Mouse (Mus musculus) gastrocnemius, adult 8-10 months (tissue): ENCODE results near the gene Hist1h2bh. TPM values are rescaled to one million over a fixed set of nuclear protein-coding genes. Genes with fewer than 3 reads are reported as not detected.
"Not testable (repeated sequence)": the region's sequence is repeated elsewhere in the genome, so short reads cannot be mapped to it uniquely, and the experiment has no call there.

Experiments
- DNase-seq, 2 experiments: peaks; one replicate each; pipeline ENCODE4 v3.0.0; 2022; ENCODE audit warnings: low spot score in 2 of 2
- total RNA-seq, 4 experiments: library from RNA; stranded (reverse); gene quantifications; 2 replicates each; pipeline ENCODE4 v1.2.4; 2022

The Hist1h2bh gene
- 1 to 10 TPM in 2 of 4 experiments, under 1 TPM in 2; 0.82 to 1.6 (median 1.2) TPM for total RNA-seq

GRCm38 (mm10) chr13:23542999-23543607 lies at the start of gene Hist1h2bh:
TSS of gene Hist1h2bh (minus strand) at chr13:23543392.
- DNase-seq = peak in 1 of 2 experiments; percentile 37

DNA sequence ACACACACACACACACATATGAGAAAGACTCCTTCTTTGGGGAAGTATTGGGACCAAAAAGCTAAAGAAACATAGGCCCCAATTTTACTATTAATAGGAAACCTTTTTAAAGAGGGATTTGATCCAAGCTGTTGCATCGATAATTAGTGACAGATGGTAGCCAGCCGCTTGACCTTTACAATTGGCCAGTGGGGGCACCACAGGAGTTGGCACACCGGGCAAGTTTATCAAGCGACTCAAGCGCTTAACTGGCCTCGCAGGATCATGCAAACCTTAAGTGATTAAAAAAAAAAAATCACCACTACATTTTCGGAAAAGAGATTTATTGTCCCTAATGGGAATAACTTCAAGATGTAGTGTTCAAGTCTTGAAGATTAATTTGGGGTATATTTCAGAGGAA lies 49.4 kb upstream of the Hist1h2bh start:
- DNase-seq = no peak

DNA sequence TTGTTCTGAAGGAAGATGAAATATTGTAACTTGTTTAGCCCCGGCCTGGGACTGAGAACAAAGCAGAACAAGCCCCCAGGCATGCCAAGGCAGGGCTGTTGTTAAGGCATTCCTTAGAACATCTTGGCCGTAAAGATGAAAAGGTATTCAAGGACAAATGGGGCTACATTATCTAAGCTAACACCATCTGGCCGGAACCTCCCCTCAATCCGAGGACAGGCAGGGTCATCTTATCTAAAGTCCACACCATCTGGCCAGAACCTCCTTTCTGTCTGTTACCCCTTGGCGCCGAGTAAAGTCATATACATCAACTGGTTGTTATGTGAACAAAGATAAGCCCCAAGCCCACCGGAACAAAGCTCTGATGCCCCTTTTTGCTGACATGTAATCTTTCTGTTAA lies 48.7 kb upstream of the Hist1h2bh start:
- not testable (repeated sequence) for DNase-seq

DNA sequence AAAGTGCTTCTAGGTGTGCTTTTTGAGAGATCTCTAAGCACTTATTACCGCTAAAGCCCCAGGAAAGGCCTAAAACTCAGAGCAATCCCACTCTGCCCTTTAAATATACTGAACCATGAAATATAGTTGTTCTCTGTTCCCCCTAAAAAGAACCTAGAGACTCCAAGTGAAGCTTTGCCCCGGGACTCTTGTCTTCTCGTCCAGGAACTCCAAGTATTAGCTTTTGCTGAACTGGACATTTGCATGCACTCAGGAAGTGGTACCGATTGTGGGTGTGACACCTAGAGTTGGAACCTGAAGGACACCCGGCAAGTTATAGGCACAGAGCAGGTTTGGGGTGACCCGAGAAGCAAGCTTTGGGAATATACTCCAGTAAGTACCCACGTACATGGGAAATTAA lies 48.0 kb upstream of the Hist1h2bh start:
- no peak for DNase-seq

DNA sequence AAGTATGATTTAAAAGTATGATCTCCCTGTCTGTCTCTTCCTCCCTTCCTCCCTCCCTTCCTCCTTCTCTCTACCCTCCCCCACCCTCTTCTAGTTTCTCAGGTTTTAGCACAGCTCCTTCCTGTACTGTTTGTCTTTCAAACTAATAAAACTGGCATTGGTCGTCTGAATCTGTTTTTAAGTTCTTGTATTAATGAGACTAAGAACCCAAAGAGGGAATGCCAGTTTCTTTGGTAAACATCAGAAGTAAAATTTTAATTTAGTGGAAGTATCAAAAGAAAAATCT lies 43.7 kb upstream of the Hist1h2bh start:
- DNase-seq = no peak

DNA sequence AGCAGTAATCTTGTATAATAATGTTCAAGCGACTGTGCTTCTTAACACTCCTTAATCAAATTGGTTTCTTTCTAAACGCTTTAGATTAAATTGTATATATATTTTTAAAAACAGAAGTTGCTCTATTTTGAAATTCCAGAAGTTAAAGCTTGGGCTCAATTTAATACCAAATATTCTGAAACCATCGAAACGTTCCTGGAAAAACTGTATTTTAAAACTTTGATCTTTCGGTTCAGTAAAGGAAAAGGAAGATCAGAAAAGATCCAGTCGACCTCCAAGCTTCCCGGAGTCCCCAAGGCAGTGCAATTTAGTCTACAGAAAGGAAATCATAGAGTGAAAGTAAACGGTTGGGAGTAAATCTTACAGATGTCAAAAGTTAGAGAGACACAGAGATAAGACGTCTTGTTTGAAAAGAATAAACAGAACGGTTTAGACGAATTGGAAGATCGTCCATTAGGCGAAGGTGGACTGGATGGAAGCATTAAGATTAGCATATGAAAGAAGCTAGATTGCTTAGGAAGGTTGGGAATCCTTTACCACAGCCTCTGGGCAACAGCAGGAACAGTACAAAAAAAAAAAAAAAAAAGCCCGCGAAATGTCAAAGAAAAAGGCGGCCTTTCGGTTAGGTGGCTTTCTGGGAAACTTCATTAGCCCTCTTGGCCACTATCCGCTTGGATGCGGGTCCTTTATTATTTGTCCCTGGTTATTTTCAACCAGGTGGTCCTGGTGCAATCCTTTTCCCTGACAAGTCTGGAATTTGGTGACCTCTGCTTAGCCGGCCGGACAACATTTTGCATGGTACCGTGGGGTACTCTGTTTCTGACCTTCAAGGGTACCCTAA lies 43.1 kb upstream of the Hist1h2bh start:
- no peak for DNase-seq

- DNase-seq = peak; percentile 43 to 62
Observed at GRCm38 (mm10) chr13:23585442-23586098, 42.4 kb upstream of the Hist1h2bh start.

DNA sequence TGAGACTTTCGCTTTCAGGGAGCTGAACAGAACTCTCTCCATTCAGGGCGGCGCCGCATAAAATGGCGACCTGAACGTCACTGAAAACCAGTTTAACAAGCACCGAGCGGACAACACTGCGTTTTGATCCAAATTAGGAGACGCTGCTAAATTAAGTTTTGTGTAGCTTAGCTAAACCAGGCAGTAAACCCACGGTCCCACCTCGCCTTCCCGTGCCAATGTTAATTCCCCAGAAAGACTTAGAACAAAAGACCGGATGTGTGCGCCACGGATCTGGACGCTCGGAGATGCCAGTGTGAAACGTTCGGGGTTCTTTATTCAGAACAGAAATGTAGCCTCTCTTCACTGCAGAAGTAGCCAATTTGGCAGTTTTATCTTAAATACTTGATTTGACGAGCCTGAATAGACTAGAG lies 41.8 kb upstream of the Hist1h2bh start:
- peak; percentile 41 to 59 for DNase-seq

- no peak for DNase-seq
Observed at GRCm38 (mm10) chr13:23584331-23584730, 41.1 kb upstream of the Hist1h2bh start.

DNA sequence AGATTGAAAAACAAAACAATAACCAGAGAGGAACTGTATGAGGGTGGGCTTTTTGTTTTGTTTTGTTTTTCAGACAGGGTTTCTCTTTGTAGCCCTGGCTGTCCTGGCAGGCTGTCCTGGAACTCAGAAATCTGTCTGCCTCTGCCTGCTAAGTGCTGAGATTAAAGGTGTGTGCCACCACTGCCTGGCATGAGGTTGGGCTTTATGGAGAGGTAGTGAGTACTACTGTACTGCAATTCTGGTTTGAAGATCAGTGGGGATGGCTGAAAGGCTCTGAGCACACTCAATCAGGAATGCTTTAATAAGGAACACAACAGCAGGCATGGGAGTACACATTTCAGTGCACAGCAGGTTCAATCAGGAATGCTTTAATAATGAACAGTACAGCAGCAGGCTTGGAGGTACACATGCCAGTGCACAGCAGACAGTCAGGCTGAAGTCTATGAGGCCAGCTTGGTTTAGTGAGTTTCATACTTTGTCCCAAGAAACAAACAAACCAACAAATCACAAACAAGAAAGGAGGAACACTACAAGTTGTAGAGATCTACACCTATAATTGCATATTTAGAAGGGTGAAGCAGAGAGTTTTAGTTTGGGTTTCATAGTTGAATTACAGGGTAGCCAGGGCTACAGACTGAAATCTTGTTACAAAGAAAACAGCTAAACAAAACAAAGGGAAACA lies 40.3 kb upstream of the Hist1h2bh start:
- DNase-seq = no peak

GRCm38 (mm10) chr13:23582219-23583056 lies 39.2 kb upstream of the Hist1h2bh start:
- DNase-seq = no peak

DNA sequence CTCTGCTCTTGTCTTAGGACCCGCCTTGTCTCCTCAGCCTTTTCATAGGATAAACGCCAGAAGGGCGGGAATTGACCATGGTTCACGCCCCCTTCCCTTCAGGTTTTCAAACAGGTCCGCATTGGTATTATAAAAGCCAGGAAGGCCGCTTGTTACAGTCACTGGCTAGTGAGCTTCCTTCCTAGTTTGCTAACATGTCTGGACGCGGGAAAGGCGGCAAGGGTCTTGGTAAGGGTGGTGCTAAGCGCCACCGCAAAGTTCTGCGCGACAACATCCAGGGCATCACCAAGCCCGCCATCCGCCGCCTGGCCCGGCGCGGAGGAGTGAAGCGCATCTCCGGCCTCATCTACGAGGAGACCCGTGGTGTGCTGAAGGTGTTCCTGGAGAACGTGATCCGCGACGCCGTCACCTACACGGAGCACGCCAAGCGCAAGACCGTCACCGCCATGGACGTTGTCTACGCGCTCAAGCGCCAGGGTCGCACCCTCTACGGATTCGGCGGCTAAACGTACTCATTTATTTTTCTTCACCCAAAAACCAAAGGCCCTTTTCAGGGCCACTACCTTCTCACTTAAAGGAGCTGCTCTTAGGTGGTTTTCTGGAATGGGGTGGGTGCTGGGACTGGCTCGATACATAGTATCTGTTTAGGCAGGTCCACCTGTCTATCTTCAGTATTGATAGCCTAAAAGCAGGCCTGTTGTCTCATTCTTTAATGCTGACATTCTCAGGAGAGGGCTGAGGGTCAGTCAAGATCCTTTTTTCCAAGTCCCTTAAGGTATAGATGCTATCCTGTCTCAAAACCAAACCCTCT lies 38.4 kb upstream of the Hist1h2bh start, which contains the start of gene Hist1h4d:
Gene Hist1h4d (plus strand): TSS at position 191 of the 811 bp plus-strand sequence.
- peak; percentile 88 to 90 for DNase-seq

GRCm38 (mm10) chr13:23577835-23578234 lies 34.6 kb upstream of the Hist1h2bh start:
- no peak for DNase-seq

GRCm38 (mm10) chr13:23576906-23577639 lies 33.9 kb upstream of the Hist1h2bh start:
- no peak for DNase-seq

GRCm38 (mm10) chr13:23576351-23576881 lies 33.2 kb upstream of the Hist1h2bh start:
- no peak for DNase-seq

DNA sequence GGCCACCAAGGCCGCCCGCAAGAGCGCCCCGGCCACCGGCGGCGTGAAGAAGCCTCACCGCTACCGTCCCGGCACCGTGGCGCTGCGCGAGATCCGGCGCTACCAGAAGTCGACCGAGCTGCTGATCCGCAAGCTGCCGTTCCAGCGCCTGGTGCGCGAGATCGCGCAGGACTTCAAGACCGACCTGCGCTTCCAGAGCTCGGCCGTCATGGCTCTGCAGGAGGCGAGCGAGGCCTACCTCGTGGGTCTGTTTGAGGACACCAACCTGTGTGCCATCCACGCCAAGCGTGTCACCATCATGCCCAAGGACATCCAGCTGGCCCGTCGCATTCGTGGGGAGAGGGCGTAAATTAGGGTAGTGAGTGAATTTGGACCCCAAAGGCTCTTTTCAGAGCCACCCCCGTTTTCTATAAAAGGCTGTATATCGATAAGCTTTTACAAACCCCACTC lies 32.7 kb upstream of the Hist1h2bh start:
- not testable (repeated sequence) for DNase-seq

- DNase-seq = no peak
Observed at GRCm38 (mm10) chr13:23575271-23575851, 32.2 kb upstream of the Hist1h2bh start, which contains the start of gene Hist1h3d. TSS of gene Hist1h3d (plus strand) at chr13:23575763.

- DNase-seq = not testable (repeated sequence)
Observed at GRCm38 (mm10) chr13:23574546-23575170, 31.5 kb upstream of the Hist1h2bh start.
